Mouse (Mus musculus) small intestine, adult 2 months (tissue): ENCODE results near the gene Gtpbp3. TPM values are rescaled to one million over a fixed set of nuclear protein-coding genes. Genes with fewer than 3 reads are reported as not detected.

ENCODE experiments used
- H3K27ac ChIP-seq: fragments of 200-500 bp; 2 replicates; pipeline ENCODE4 v1.5.1; 2012; ENCODE audit warnings: low read depth, low read length, control low read depth, inconsistent platforms; ENCODE audit not compliant: insufficient read depth
- H3K27me3 ChIP-seq: fragments of 200-500 bp; 2 replicates; pipeline ENCODE4 v1.6.1; 2012; ENCODE audit warnings: mild to moderate bottlenecking, moderate library complexity, low read length, inconsistent platforms; ENCODE audit not compliant: control insufficient read depth, insufficient read depth
- H3K36me3 ChIP-seq: fragments of 200-500 bp; 2 replicates; pipeline ENCODE4 v1.6.1; 2012; ENCODE audit warnings: mild to moderate bottlenecking, low read length, control low read depth, inconsistent platforms; ENCODE audit not compliant: control insufficient read depth, insufficient read depth
- H3K4me1 ChIP-seq: fragments of 200-500 bp; 2 replicates; pipeline ENCODE4 v1.6.1; 2012; ENCODE audit warnings: low read length, inconsistent platforms, mixed read lengths; ENCODE audit not compliant: control insufficient read depth, insufficient read depth, insufficient read length
- H3K4me3 ChIP-seq: fragments of 200-500 bp; 2 replicates; pipeline ENCODE4 v1.5.1; 2012; ENCODE audit warnings: low read depth, mild to moderate bottlenecking, control low read depth, inconsistent platforms, low read length, moderate library complexity
- CTCF ChIP-seq: fragments of 200-500 bp; IDR thresholded peaks from 2 replicates; pipeline ENCODE4 v1.5.1; 2012; ENCODE audit warnings: low read depth, mild to moderate bottlenecking, control low read depth, inconsistent platforms, low read length, moderate library complexity, mixed read lengths; ENCODE audit not compliant: insufficient replicate concordance, insufficient read length; ENCODE audit errors: extremely low read depth
- POLR2A ChIP-seq: fragments of 200-500 bp; IDR thresholded peaks from 2 replicates; pipeline ENCODE4 v1.6.1; 2012; ENCODE audit warnings: low read depth, mild to moderate bottlenecking, control low read depth, inconsistent platforms, low read length, moderate library complexity
- WGBS: fragments of 180-500 bp; shearing (Covaris S2); methylation state at CpG from one replicate; pipeline ENCODE4 v1.1.7; 2018; 5-methylcytosine and 5-hydroxymethylcytosine counted together
- polyA plus RNA-seq: library from polyadenylated mRNA; depleted of rRNA; stranded (reverse); fragments of >200 nt; gene quantifications from 2 replicates; pipeline ENCODE4 v1.2.3, GENCODE M21; 2012

The Gtpbp3 gene
- polyA plus RNA-seq, 1 experiment = 25.8 TPM

- no peak overlapping the region for H3K27ac ChIP-seq
- peaks cover 6% of the 10 kb centered on the region; the same call in 1 of the 2 replicates for H3K4me1 ChIP-seq
- 44% methylated on average over 22 of the region's 22 CpGs for whole genome bisulfite sequencing
- H3K27me3 ChIP-seq = no peaks in the 10 kb centered on the region
- H3K4me3 ChIP-seq = no peak overlapping the region
- TF ChIP-seq POLR2A = no peak
- no peak for TF ChIP-seq CTCF
- H3K36me3 ChIP-seq = no peaks in the 10 kb centered on the region
Measured at GRCm38 (mm10) chr8:71456906-71457305, 31.0 kb upstream of the Gtpbp3 start.

- H3K4me3 ChIP-seq = no peak overlapping the region
- H3K27me3 ChIP-seq = no peaks in the 10 kb centered on the region
- no peaks in the 10 kb centered on the region for H3K36me3 ChIP-seq
- H3K27ac ChIP-seq = no peak overlapping the region
- no peak for TF ChIP-seq POLR2A
- TF ChIP-seq CTCF = no peak
- 85% methylated on average over 20 of the region's 20 CpGs for WGBS
- H3K4me1 ChIP-seq = peaks cover 6% of the 10 kb centered on the region; the same call in 1 of the 2 replicates
Measured at GRCm38 (mm10) chr8:71457659-71458270, 30.1 kb upstream of the Gtpbp3 start.

GRCm38 (mm10) chr8:71460716-71461115 lies 27.2 kb upstream of the Gtpbp3 start:
- Histone ChIP-seq H3K36me3 (no peaks in the 10 kb centered on the region), H3K4me1 (peaks cover 16% of the 10 kb centered on the region), H3K27me3 (no peaks in the 10 kb centered on the region), H3K4me3 (no peak overlapping the region), H3K27ac (no peak overlapping the region)
- WGBS = 93% methylated on average over 6 of the region's 6 CpGs
- TF ChIP-seq POLR2A (no peak), CTCF (no peak)

- 89% methylated on average over 47 of the region's 47 CpGs for WGBS
- TF ChIP-seq CTCF (no peak), POLR2A (no peak)
- no peak overlapping the region for H3K4me3 ChIP-seq
- no peaks in the 10 kb centered on the region for H3K27me3 ChIP-seq
- no peak overlapping the region for H3K27ac ChIP-seq
- H3K36me3 ChIP-seq = no peaks in the 10 kb centered on the region
- peaks cover 16% of the 10 kb centered on the region for H3K4me1 ChIP-seq
Measured at GRCm38 (mm10) chr8:71461152-71461840, 26.6 kb upstream of the Gtpbp3 start.

- Histone ChIP-seq H3K36me3 (no peaks in the 10 kb centered on the region), H3K27ac (no peak overlapping the region), H3K4me1 (peaks cover 11% of the 10 kb centered on the region), H3K27me3 (no peaks in the 10 kb centered on the region), H3K4me3 (no peak overlapping the region)
- WGBS = 75% methylated on average over 4 of the region's 4 CpGs
- TF ChIP-seq POLR2A (no peak), CTCF (no peak)
Measured at GRCm38 (mm10) chr8:71462191-71462590, 25.7 kb upstream of the Gtpbp3 start.

- H3K27ac ChIP-seq = peak overlapping the region; percentile 8; the same call in 1 of the 2 replicates
- 23% methylated on average over 16 of the region's 16 CpGs for WGBS
Measured at GRCm38 (mm10) chr8:71462786-71463185, 25.1 kb upstream of the Gtpbp3 start.

GRCm38 (mm10) chr8:71463188-71464033 lies 24.5 kb upstream of the Gtpbp3 start, which contains the start of gene Abhd8:
Gene Abhd8 (minus strand): TSS chr8:71463655.
- H3K27ac ChIP-seq = peak within 1 kb of the TSS; percentile 54
- H3K4me1 ChIP-seq = peaks cover 11% of the 10 kb centered on the region
- no peaks in the 10 kb centered on the region for H3K27me3 ChIP-seq
- peak within 1 kb of the TSS; percentile 80 for H3K4me3 ChIP-seq
- no peak for TF ChIP-seq POLR2A
- no peak for TF ChIP-seq CTCF
- no peaks in the 10 kb centered on the region for H3K36me3 ChIP-seq
- under 1% methylated on average over 55 of the region's 55 CpGs for WGBS

More at GRCm38 (mm10) chr8:71462786-71463185, 25.1 kb upstream of the Gtpbp3 start:
- no peaks in the 10 kb centered on the region for H3K36me3 ChIP-seq
- peaks cover 11% of the 10 kb centered on the region for H3K4me1 ChIP-seq
- no peaks in the 10 kb centered on the region for H3K27me3 ChIP-seq
- TF ChIP-seq POLR2A (no peak), CTCF (no peak)
- H3K4me3 ChIP-seq = peak overlapping the region; percentile 80
